In genomic region chr8:124316466-124317136, GRCm38 (mm10) we compare ENCODE assay signal across 8 mouse cellular contexts.
DNase-seq lines count a peak whose midpoint lies in the region; ATAC-seq and TF ChIP-seq lines count a peak whose summit lies in the region.

No protein-coding gene starts in this region.

- peak overlapping the region; percentile 83 for H3K27ac ChIP-seq in thymus, adult 2 months (ENCODE audit: control insufficient read depth, insufficient read depth, low read length)
- H3K27ac ChIP-seq in embryonic facial prominence, embryonic 11.5 days (replicated peaks; ENCODE audit: low read depth, low read length): no peak overlapping the region
- H3K27ac ChIP-seq in stomach, postnatal 0 days (replicated peaks): peak overlapping the region; percentile 63

- no peaks in the 10 kb centered on the region for H3K9me3 ChIP-seq in embryonic facial prominence, embryonic 11.5 days (replicated peaks; ENCODE audit: control insufficient read depth, low read length)
- H3K9me3 ChIP-seq in stomach, postnatal 0 days (ENCODE audit: control insufficient read depth, low read length): no peaks in the 10 kb centered on the region

- H3K4me3 ChIP-seq in thymus, adult 2 months (ENCODE audit: control insufficient read depth, insufficient read depth, low read length): no peak overlapping the region
- no peak overlapping the region for H3K4me3 ChIP-seq in embryonic facial prominence, embryonic 11.5 days (ENCODE audit: low read depth, low read length)
- H3K4me3 ChIP-seq in lung, adult 2 months (replicated peaks; ENCODE audit: extremely low read depth, low read depth, low read length): no peak overlapping the region
- no peak overlapping the region for H3K4me3 ChIP-seq in stomach, postnatal 0 days (ENCODE audit: low read depth, low read length)

- H3K9ac ChIP-seq in embryonic facial prominence, embryonic 11.5 days (replicated peaks; ENCODE audit: low read length): peak overlapping the region; percentile 5; the same call in 1 of the 2 replicates
- H3K9ac ChIP-seq in stomach, postnatal 0 days (ENCODE audit: low read length): 0 out of 2 replicates have a peak overlapping the region, but pooled peaks have one; percentile 8

- intact Hi-C loops in heart, postnatal 10 days (cut with DNase I): loop anchor here (5.0 kb wide), 2 partner anchors 34 to 134 kb away; no protein-coding TSS in a partner anchor

- no peak for DNase-seq in thymus, adult 2 months
- no peak for DNase-seq in thymus, postnatal 4 days
- no peak for DNase-seq in embryonic facial prominence, embryonic 11.5 days (ENCODE audit: low spot score)
- DNase-seq in heart, postnatal 10 days: peak; percentile 92 to 93
- peak; percentile 23 for DNase-seq in lung, adult 2 months
- no peak for DNase-seq in stomach, postnatal 0 days (ENCODE audit: low spot score)
- DNase-seq in thymus, postnatal 25 days: no peak
- DNase-seq in left cerebral cortex, adult 18-20 months (ENCODE audit: low spot score in 2 of 2): no peak

- ATAC-seq in embryonic facial prominence, embryonic 11.5 days (replicated peaks; ENCODE audit: insufficient number of reproducible peaks, low FRiP score, low TSS enrichment, low read depth): no peak
- ATAC-seq in stomach, postnatal 0 days (ENCODE audit: low FRiP score, low TSS enrichment): no peak; the same call in 1 of the 2 replicates

- H3K4me2 ChIP-seq in embryonic facial prominence, embryonic 11.5 days (ENCODE audit: low read depth, low read length): no peak overlapping the region
- no peak overlapping the region for H3K4me2 ChIP-seq in stomach, postnatal 0 days (replicated peaks; ENCODE audit: low read depth)

- H3K36me3 ChIP-seq in thymus, adult 2 months (ENCODE audit: control insufficient read depth, insufficient read depth, low read length): no peaks in the 10 kb centered on the region
- H3K36me3 ChIP-seq in embryonic facial prominence, embryonic 11.5 days (replicated peaks; ENCODE audit: control insufficient read depth, insufficient read depth, low read depth, low read length): no peaks in the 10 kb centered on the region
- H3K36me3 ChIP-seq in stomach, postnatal 0 days (ENCODE audit: control insufficient read depth, insufficient read depth, low read length): no peaks in the 10 kb centered on the region

- WGBS in thymus, adult 2 months: 66% methylated on average over 12 of the region's 12 CpGs
- WGBS in embryonic facial prominence, embryonic 11.5 days: 71% methylated on average over 12 of the region's 12 CpGs
- 54% methylated on average over 12 of the region's 12 CpGs for WGBS in lung, adult 2 months
- 47% methylated on average over 12 of the region's 12 CpGs for WGBS in stomach, postnatal 0 days

- TF ChIP-seq CTCF in thymus, adult 2 months (IDR thresholded peaks at IDR 0.05; ENCODE audit: borderline replicate concordance, control insufficient read depth, extremely low read depth, insufficient read depth, low read length, poor library complexity): no peak
- no peak for TF ChIP-seq CTCF in lung, adult 2 months (IDR thresholded peaks at IDR 0.05; ENCODE audit: insufficient read depth, low read length)
- TF ChIP-seq CTCF in stomach, postnatal 0 days (IDR thresholded peaks at IDR 0.05; ENCODE audit: low read depth): no peak

- TF ChIP-seq POLR2A in thymus, adult 2 months (IDR thresholded peaks at IDR 0.05; ENCODE audit: control insufficient read depth, extremely low read depth, insufficient read depth, low read length, poor library complexity): 0 out of 2 replicates have a peak, but pooled peaks have one; percentile 19
- no peak for TF ChIP-seq POLR2A in lung, adult 2 months (IDR thresholded peaks at IDR 0.05; ENCODE audit: borderline replicate concordance, extremely low read depth, low read depth, low read length)

- H3K27me3 ChIP-seq in thymus, adult 2 months (ENCODE audit: control insufficient read depth, insufficient read depth, low read length): no peaks in the 10 kb centered on the region
- H3K27me3 ChIP-seq in embryonic facial prominence, embryonic 11.5 days (ENCODE audit: control insufficient read depth, insufficient read depth, low read length): no peaks in the 10 kb centered on the region
- H3K27me3 ChIP-seq in stomach, postnatal 0 days (ENCODE audit: control insufficient read depth, insufficient read depth, low read length): no peaks in the 10 kb centered on the region

- TF ChIP-seq EP300 in stomach, postnatal 0 days (optimal IDR thresholded peaks at IDR 0.05): no peak

- peaks cover 84% of the 10 kb centered on the region for H3K4me1 ChIP-seq in thymus, adult 2 months (replicated peaks; ENCODE audit: control insufficient read depth, insufficient read depth, low read length)
- H3K4me1 ChIP-seq in embryonic facial prominence, embryonic 11.5 days (ENCODE audit: control insufficient read depth, insufficient read depth, low read length): no peaks in the 10 kb centered on the region
- peaks cover 12% of the 10 kb centered on the region for H3K4me1 ChIP-seq in lung, adult 2 months (ENCODE audit: control insufficient read depth, insufficient read depth, low read length)
- H3K4me1 ChIP-seq in stomach, postnatal 0 days (replicated peaks; ENCODE audit: control insufficient read depth, insufficient read depth): no peaks in the 10 kb centered on the region; the same call in 1 of the 2 replicates

Comparison
In these comparisons a context has a peak if more than half of its experiments do, and no peak if none do; other contexts are left out.
1. DNase-seq: peak in heart, postnatal 10 days (2 of 2) and lung, adult 2 months (single experiment); none in thymus, adult 2 months (single experiment), thymus, postnatal 4 days (single experiment), embryonic facial prominence, embryonic 11.5 days (single experiment), stomach, postnatal 0 days (single experiment), thymus, postnatal 25 days (single experiment) and left cerebral cortex, adult 18-20 months (0 of 2).